Mouse (Mus musculus) limb, embryonic 12.5 days (tissue): Measurements from ENCODE around the gene Etl4. TPM values are rescaled to one million over a fixed set of nuclear protein-coding genes. Genes with fewer than 3 reads are reported as not detected.
A peak's percentile ranks its signal among the peaks of the same experiment; 100 is the strongest.

ENCODE experiments used
- ATAC-seq: fragments of 200-750 bp; cut with Nextera tagmentation; 2 replicates; pipeline ENCODE4 v1.8.0; 2017; ENCODE audit warnings: low read depth, moderate TSS enrichment; ENCODE audit not compliant: insufficient number of reproducible peaks, insufficient read depth, low FRiP score, low TSS enrichment
- H3K27ac ChIP-seq: fragments of 300-500 bp; sonication (generic); 2 replicates; pipeline ENCODE4 v1.5.1; 2016; ENCODE audit warnings: mild to moderate bottlenecking, moderate library complexity
- H3K27me3 ChIP-seq: fragments of 300-500 bp; sonication (generic); 2 replicates; pipeline ENCODE4 v1.6.1; 2016; ENCODE audit warnings: mild to moderate bottlenecking, moderate library complexity
- H3K36me3 ChIP-seq: fragments of 300-500 bp; sonication (generic); 2 replicates; pipeline ENCODE4 v1.6.1; 2016; ENCODE audit warnings: mild to moderate bottlenecking, moderate library complexity
- H3K4me1 ChIP-seq: fragments of 300-500 bp; sonication (generic); replicated peaks from 2 replicates; pipeline ENCODE4 v1.6.1; 2016
- H3K4me2 ChIP-seq: fragments of 300-500 bp; sonication (generic); 2 replicates; pipeline ENCODE4 v1.6.1; 2016; ENCODE audit warnings: mild to moderate bottlenecking, moderate library complexity
- H3K4me3 ChIP-seq: fragments of 300-500 bp; sonication (generic); replicated peaks from 2 replicates; pipeline ENCODE4 v1.5.1; 2016; ENCODE audit warnings: mild to moderate bottlenecking
- H3K9ac ChIP-seq: fragments of 300-500 bp; sonication (generic); replicated peaks from 2 replicates; pipeline ENCODE4 v1.6.1; 2016; ENCODE audit warnings: mild to moderate bottlenecking, moderate library complexity
- H3K9me3 ChIP-seq: fragments of 300-500 bp; sonication (generic); 2 replicates; pipeline ENCODE4 v1.6.1; 2016; ENCODE audit warnings: mild to moderate bottlenecking, moderate library complexity
- WGBS: fragments of 180-500 bp; shearing (Covaris S2); methylation state at CpG from one replicate; pipeline ENCODE4 v1.1.7; 2016; 5-methylcytosine and 5-hydroxymethylcytosine counted together
- polyA plus RNA-seq: library from polyadenylated mRNA; unstranded; fragments of >200 nt; fragmentation: Nextera tagmentation; extraction: Ambion mirVana; gene quantifications from 2 replicates; pipeline ENCODE4 v1.2.1, GENCODE M21; 2016

The Etl4 gene
- polyA plus RNA-seq, 1 experiment from 2014 or later: 15.1 TPM

DNA sequence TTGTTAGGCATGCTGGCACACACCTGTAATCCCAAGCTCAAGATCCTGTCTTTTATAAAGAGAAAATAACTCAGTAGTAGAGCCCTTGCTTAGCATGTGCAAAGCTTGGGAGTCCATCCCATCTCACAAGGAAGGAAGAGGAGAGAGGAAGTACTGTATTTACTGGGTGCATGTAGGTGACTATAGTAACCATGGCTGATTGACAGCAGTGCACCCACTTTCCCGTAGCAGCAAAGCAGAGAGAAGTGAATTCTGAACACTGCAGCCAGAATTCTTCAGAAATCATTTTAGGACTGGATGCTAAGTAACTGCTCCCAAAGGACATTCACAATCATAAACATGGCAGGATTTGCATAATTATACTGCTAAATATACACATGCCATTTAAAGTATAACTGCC lies 838.1 kb downstream of the Etl4 start:
- Histone ChIP-seq H3K9me3 (no peaks in the 10 kb centered on the region), H3K4me1 (no peaks in the 10 kb centered on the region), H3K4me3 (no peak overlapping the region), H3K9ac (no peak overlapping the region), H3K27ac (no peak overlapping the region), H3K4me2 (no peak overlapping the region), H3K27me3 (no peaks in the 10 kb centered on the region), H3K36me3 (no peaks in the 10 kb centered on the region)
- WGBS: 78% methylated on average over 1 of the region's 1 CpGs
- no peak for ATAC-seq

- ATAC-seq: no peak
- WGBS: 50% methylated on average over 1 of the region's 1 CpGs
These were observed 838.9 kb downstream of the Etl4 start for GRCm38 (mm10) chr2:20748481-20748880.

DNA sequence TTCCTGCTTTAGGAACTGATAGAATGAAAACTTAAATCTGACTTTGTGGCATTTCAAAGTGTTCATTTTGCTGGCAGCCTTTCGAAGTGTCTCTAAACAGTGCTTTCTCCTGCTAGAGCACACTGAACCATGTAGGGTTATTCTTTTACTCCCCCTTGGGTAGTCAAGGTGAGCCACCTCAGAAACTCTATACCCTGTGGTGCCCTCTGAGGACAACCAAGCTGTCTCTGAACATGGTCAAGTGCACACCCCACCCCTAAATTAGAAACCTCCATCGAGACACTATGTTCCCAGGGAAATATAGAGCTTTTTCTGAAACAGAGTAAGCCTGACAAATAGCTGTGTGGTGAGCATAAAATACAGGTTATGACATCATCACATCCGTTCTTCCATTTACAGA lies 840.1 kb downstream of the Etl4 start:
- H3K4me1 ChIP-seq: no peaks in the 10 kb centered on the region
- H3K4me2 ChIP-seq: no peak overlapping the region
- H3K27me3 ChIP-seq: no peaks in the 10 kb centered on the region
- H3K9me3 ChIP-seq: no peaks in the 10 kb centered on the region
- 88% methylated on average over 3 of the region's 3 CpGs for WGBS
- no peak overlapping the region for H3K4me3 ChIP-seq
- no peaks in the 10 kb centered on the region for H3K36me3 ChIP-seq
- no peak overlapping the region for H3K9ac ChIP-seq
- H3K27ac ChIP-seq: no peak overlapping the region
- no peak for ATAC-seq

More at GRCm38 (mm10) chr2:20748481-20748880, 838.9 kb downstream of the Etl4 start:
- Histone ChIP-seq H3K4me2 (no peak overlapping the region), H3K36me3 (no peaks in the 10 kb centered on the region), H3K9me3 (no peaks in the 10 kb centered on the region), H3K4me1 (no peaks in the 10 kb centered on the region), H3K27ac (no peak overlapping the region), H3K27me3 (no peaks in the 10 kb centered on the region), H3K4me3 (no peak overlapping the region), H3K9ac (no peak overlapping the region)

GRCm38 (mm10) chr2:20753282-20754110 lies 843.9 kb downstream of the Etl4 start:
- H3K4me1 ChIP-seq: no peaks in the 10 kb centered on the region
- no peak overlapping the region for H3K9ac ChIP-seq
- 74% methylated on average over 8 of the region's 8 CpGs for WGBS
- H3K9me3 ChIP-seq: no peaks in the 10 kb centered on the region
- H3K36me3 ChIP-seq: no peaks in the 10 kb centered on the region
- ATAC-seq: no peak
- peak overlapping the region; percentile 7; the same call in 1 of the 2 replicates for H3K27ac ChIP-seq
- no peaks in the 10 kb centered on the region for H3K27me3 ChIP-seq
- H3K4me2 ChIP-seq: no peak overlapping the region
- no peak overlapping the region for H3K4me3 ChIP-seq

GRCm38 (mm10) chr2:20756964-20757363 lies 847.4 kb downstream of the Etl4 start:
- H3K4me3 ChIP-seq: no peak overlapping the region
- no peak overlapping the region for H3K4me2 ChIP-seq
- ATAC-seq: no peak
- H3K36me3 ChIP-seq: no peaks in the 10 kb centered on the region
- no peaks in the 10 kb centered on the region for H3K4me1 ChIP-seq
- WGBS: 81% methylated on average over 3 of the region's 3 CpGs
- no peaks in the 10 kb centered on the region for H3K9me3 ChIP-seq
- H3K9ac ChIP-seq: no peak overlapping the region
- no peaks in the 10 kb centered on the region for H3K27me3 ChIP-seq
- H3K27ac ChIP-seq: no peak overlapping the region

DNA sequence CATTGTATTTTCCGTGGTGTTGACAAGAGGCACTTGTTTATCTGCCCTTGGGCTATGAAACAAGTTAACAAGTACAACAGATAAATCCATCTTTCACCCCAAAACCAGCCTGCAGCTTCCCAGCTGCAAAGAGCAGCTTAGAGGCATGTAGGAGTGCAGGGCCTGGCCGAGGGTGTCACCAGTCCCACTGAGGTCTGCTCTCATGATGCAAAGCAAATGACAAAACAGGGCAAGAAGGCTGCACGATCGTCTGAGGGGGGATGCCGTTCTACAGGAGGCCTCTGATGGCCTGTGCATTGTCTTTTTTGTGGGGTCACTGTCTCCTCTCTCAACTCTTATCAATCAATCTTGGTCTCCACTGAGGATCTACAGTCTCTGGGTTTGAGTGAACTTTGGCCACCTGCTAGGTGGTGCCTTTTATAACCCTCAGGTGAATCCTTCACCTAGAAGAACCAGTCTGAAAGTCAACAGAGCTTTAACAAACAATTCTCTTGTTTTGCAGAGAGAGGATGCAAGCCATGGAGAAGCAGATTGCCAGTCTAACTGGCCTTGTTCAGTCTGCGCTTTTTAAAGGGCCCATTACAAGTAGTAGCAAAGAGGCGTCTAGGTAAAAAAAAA lies 849.6 kb downstream of the Etl4 start:
- H3K27ac ChIP-seq: no peak overlapping the region
- no peaks in the 10 kb centered on the region for H3K4me1 ChIP-seq
- no peaks in the 10 kb centered on the region for H3K9me3 ChIP-seq
- no peaks in the 10 kb centered on the region for H3K36me3 ChIP-seq
- H3K27me3 ChIP-seq: no peaks in the 10 kb centered on the region
- H3K9ac ChIP-seq: no peak overlapping the region
- H3K4me2 ChIP-seq: no peak overlapping the region
- no peak overlapping the region for H3K4me3 ChIP-seq
- no peak for ATAC-seq
- 86% methylated on average over 7 of the region's 7 CpGs for WGBS

- H3K4me2 ChIP-seq: no peak overlapping the region
- no peaks in the 10 kb centered on the region for H3K9me3 ChIP-seq
- H3K9ac ChIP-seq: no peak overlapping the region
- no peaks in the 10 kb centered on the region for H3K4me1 ChIP-seq
- no peak overlapping the region for H3K4me3 ChIP-seq
- no peak for ATAC-seq
- no peaks in the 10 kb centered on the region for H3K27me3 ChIP-seq
- WGBS: 87% methylated on average over 5 of the region's 5 CpGs
- H3K36me3 ChIP-seq: no peaks in the 10 kb centered on the region
- no peak overlapping the region for H3K27ac ChIP-seq
These were observed 851.7 kb downstream of the Etl4 start for GRCm38 (mm10) chr2:20761320-20761719.

GRCm38 (mm10) chr2:20761751-20762150 lies 852.2 kb downstream of the Etl4 start:
- 79% methylated on average over 3 of the region's 3 CpGs for WGBS
- Histone ChIP-seq H3K27ac (no peak overlapping the region), H3K9ac (no peak overlapping the region), H3K4me1 (no peaks in the 10 kb centered on the region), H3K27me3 (no peaks in the 10 kb centered on the region), H3K36me3 (no peaks in the 10 kb centered on the region), H3K4me2 (no peak overlapping the region), H3K4me3 (no peak overlapping the region), H3K9me3 (no peaks in the 10 kb centered on the region)
- ATAC-seq: no peak

- H3K9me3 ChIP-seq: no peaks in the 10 kb centered on the region
- H3K36me3 ChIP-seq: no peaks in the 10 kb centered on the region
- 86% methylated on average over 4 of the region's 4 CpGs for WGBS
- ATAC-seq: no peak
- H3K4me1 ChIP-seq: no peaks in the 10 kb centered on the region
- no peaks in the 10 kb centered on the region for H3K27me3 ChIP-seq
- no peak overlapping the region for H3K9ac ChIP-seq
- no peak overlapping the region for H3K4me2 ChIP-seq
- no peak overlapping the region for H3K27ac ChIP-seq
- H3K4me3 ChIP-seq: no peak overlapping the region
These were observed 854.1 kb downstream of the Etl4 start for GRCm38 (mm10) chr2:20763511-20764212.

DNA sequence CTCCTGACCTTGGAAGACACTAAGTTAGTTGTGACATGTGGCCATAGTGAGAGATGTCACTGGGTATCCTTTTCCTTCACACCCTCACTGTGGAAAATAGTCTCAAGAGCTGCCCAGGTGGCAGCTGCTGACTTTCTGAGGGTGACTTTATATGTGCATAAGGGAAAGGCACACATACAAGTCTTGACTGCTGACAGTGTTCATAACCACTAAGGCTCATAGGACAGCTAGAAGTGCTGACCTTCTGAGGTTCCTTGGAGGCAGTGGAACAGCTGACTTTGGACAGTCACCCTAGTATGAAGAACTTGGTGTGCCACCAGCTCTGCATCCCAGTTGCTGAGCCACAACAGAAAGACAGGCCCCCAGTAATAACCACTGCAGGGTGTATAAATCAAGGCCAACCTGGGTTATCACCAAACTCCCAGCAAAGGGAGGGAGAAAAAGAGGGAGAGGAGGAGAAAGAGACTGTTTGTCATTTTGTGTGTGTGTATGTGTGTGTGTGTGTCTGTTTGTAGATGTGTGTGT lies 855.0 kb downstream of the Etl4 start:
- Histone ChIP-seq H3K27ac (no peak overlapping the region), H3K9me3 (no peaks in the 10 kb centered on the region), H3K4me1 (no peaks in the 10 kb centered on the region), H3K9ac (no peak overlapping the region), H3K36me3 (no peaks in the 10 kb centered on the region), H3K4me2 (no peak overlapping the region), H3K4me3 (no peak overlapping the region), H3K27me3 (no peaks in the 10 kb centered on the region)
- no peak for ATAC-seq

DNA sequence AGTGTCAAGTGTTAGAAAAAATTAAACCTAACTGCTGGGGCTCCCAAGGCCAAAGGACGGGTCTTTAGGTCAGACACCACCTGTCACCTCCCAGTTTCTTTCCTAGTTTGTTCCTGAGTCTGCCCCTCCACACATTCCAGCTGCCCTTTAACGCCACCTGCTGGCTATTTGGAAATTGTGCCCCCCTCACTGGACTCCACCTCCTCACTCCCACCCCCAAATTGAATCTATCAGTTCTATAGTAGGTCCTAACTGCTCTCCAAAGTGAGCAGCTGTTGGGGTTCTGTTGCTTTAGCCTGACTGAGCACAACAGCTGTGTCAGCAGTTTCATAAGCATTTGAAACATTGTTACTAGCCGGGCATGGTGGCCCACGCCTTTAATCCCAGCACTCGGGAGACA lies 859.1 kb downstream of the Etl4 start:
- no peaks in the 10 kb centered on the region for H3K9me3 ChIP-seq
- no peak overlapping the region for H3K4me3 ChIP-seq
- WGBS: 64% methylated on average over 5 of the region's 5 CpGs
- no peak overlapping the region for H3K27ac ChIP-seq
- no peaks in the 10 kb centered on the region for H3K27me3 ChIP-seq
- H3K36me3 ChIP-seq: no peaks in the 10 kb centered on the region
- no peak overlapping the region for H3K4me2 ChIP-seq
- ATAC-seq: no peak
- H3K4me1 ChIP-seq: no peaks in the 10 kb centered on the region
- H3K9ac ChIP-seq: no peak overlapping the region
